Mouse (Mus musculus) layer of hippocampus, adult 6 months (tissue): ENCODE measurements around the gene Olfr881. TPM values are rescaled to one million over a fixed set of nuclear protein-coding genes. Genes with fewer than 3 reads are reported as not detected.

Experiments used
- long read RNA-seq, 2 experiments: library from polyadenylated mRNA; unstranded; transcript quantifications; one replicate each; pipeline ENCODE4 v2.0.0; 2019 to 2020
- polyA plus RNA-seq: library from polyadenylated mRNA; unstranded; fragments of <200 nt; fragmentation: Nextera tagmentation; gene quantifications from 2 replicates; pipeline ENCODE4 v1.2.3, GENCODE M21; 2021

The Olfr881 gene
- polyA plus RNA-seq = not detected in 2 replicates
- long read RNA-seq, experiment 1 = 0 reads
- long read RNA-seq, experiment 2 = 0 reads

GRCm38 (mm10) chr9:37991525-37991924, at the start of gene Olfr881:
TSS of gene Olfr881 (plus strand) at chr9:37991825.

GRCm38 (mm10) chr9:38025508-38025907, 33.9 kb downstream of the Olfr881 start, which contains the start of gene Olfr883:
TSS of gene Olfr883 (plus strand) at chr9:38025808.

Other genes with a start within 250 kb of the Olfr881 start
- not detected in 2 replicates for gene Olfr874, start 246.7 kb upstream of the Olfr881 start, polyA plus RNA-seq
- not detected in 2 replicates for gene Olfr875, start 220.0 kb upstream of the Olfr881 start, polyA plus RNA-seq
- gene Olfr876, start 188.8 kb upstream of the Olfr881 start, polyA plus RNA-seq = not detected in 2 replicates
- not detected in 2 replicates for gene Olfr877, start 137.6 kb upstream of the Olfr881 start, polyA plus RNA-seq
- gene Olfr145, start 95.1 kb upstream of the Olfr881 start, polyA plus RNA-seq = not detected in 2 replicates
- gene Olfr878, start 74.0 kb upstream of the Olfr881 start, polyA plus RNA-seq = not detected in 2 replicates
- gene Olfr883, start 34.0 kb downstream of the Olfr881 start, polyA plus RNA-seq = not detected in 2 replicates
- not detected in 2 replicates for gene Olfr884, start 54.7 kb downstream of the Olfr881 start, polyA plus RNA-seq
- gene Olfr885, start 69.5 kb downstream of the Olfr881 start, polyA plus RNA-seq = not detected in 2 replicates
- not detected in 2 replicates for gene Olfr887, start 92.2 kb downstream of the Olfr881 start, polyA plus RNA-seq
- gene Olfr888, start 116.3 kb downstream of the Olfr881 start, polyA plus RNA-seq = not detected in 2 replicates
- 0.15 TPM in 2 replicates for gene Olfr889, start 123.4 kb downstream of the Olfr881 start, polyA plus RNA-seq
- gene Olfr890, start 150.7 kb downstream of the Olfr881 start, polyA plus RNA-seq = not detected in 2 replicates
- not detected in 2 replicates for gene Olfr891, start 189.0 kb downstream of the Olfr881 start, polyA plus RNA-seq
- not detected in 2 replicates for gene Olfr893, start 216.5 kb downstream of the Olfr881 start, polyA plus RNA-seq
- gene Olfr894, start 226.2 kb downstream of the Olfr881 start, polyA plus RNA-seq = not detected in 2 replicates